Mouse (Mus musculus) B cell, adult 2 months (primary cell): ENCODE results near the gene Cftr.

Source experiments
- DNase-seq, 2 experiments: peaks; one replicate each; pipeline ENCODE4 v3.0.0; 2022

Gene Cftr

DNA sequence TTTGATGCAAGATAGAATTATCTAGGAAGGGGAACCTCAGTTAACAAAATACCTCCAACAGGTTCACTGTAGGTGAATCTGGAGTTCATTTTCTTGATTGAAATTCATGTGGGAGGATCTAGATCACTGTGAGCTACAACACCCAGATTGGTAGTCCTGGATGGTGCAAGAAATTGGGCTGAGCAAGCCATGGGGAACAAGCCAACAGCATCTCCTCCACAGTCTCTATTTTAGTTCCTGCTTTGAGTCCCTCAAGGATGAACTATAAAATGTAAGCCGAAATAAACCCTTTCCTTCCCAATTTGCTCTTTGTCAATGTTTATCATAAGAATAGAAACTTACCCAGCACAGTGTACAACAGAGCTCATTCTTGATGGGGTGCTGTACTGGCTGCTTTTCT lies 152.5 kb downstream of the Cftr start:
- no peak for DNase-seq

DNA sequence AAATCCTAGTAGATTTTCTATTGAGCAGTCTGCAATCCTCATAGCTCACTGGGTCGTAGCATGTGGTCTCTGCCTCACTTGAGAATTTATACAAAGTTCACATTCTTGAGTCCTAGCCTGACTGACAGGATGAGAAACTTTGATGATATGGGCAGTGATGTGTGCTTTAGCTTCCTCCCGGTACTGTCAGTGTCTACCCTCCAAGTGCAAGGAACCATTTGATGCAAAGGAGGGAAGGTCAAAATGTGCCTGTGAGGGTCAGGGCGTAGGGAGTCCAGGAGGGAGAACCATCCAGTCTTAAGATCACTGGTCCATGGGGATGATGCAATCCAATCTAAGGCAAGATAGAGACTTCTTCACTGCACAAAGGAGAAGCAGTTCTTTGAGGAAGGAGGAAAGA lies 164.9 kb downstream of the Cftr start:
- no peak for DNase-seq

GRCm38 (mm10) chr6:18338307-18338706 lies 167.8 kb downstream of the Cftr start:
- no peak for DNase-seq

DNA sequence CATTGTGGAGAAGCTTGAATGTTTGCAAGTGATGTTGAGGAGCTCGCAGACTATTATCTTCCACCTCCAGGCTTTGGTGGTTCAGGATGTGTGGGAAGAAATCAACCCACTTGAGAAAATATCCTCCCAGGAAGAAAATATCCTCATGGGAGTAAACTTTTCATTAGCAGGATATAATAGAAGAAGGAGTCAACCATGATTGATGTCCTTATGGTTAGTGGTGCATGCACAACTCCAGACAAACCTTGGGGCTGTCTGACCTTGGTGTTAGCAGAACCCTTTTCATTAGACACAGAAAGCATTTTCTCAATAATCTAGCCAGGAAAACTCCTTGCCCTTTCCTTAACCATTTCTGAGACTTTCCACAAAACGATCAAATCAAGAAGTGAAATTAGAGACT lies 173.8 kb downstream of the Cftr start:
- DNase-seq = no peak

DNA sequence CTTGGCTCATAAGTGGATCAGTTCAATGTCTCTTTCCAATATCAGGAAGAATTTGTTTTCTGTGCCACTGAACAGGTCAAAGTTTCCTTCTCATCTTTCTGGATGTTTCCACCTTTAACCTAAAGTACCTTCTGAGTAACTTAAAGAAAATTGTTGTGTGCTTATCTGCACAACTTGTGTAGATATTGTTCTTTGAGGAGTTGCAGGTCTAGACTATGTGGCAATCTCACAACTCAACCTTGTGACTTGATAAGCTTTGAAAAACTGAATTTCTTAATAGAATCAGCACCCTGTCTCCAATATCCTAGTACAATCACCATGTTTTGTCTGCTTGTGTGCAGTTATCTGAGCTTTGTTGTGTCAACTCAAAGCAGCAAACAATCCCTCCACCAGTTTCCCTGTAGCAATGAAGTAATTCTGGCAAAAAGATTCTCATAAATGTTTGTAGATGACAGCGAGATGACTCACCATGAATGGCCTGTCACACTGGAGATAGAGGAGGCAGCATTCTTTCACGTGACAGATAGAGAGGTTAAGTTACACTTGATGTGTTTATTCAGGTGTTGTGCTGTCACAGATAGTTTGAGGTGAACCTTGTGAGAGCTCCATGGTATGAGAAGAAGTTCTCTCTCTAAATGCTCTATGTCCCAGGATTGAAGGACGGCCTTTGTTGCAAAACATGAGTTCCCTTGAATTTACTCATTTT lies 178.8 kb downstream of the Cftr start:
- no peak for DNase-seq

DNA sequence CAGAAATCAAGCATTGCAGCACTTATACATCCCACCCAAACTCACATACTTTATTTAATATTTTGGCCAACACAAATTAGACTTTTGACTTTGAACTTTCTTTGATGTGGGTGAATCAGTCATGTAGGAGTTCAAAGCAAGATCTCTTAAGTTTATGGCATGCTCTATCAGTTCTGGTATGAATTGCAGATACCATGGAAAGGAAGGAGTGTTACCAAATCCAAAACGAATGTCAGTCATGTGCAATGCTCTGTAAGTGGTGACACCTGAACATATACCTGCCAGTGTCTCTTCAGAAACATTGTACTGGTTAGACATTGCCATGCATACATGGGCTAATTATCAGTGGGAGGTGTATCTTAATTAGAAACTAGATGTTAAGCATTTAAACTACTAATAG lies 189.7 kb downstream of the Cftr start:
- DNase-seq = no peak

GRCm38 (mm10) chr6:18360955-18361354 lies 190.5 kb downstream of the Cftr start:
- DNase-seq = no peak

GRCm38 (mm10) chr6:18362232-18362631 lies 191.7 kb downstream of the Cftr start:
- no peak for DNase-seq

DNA sequence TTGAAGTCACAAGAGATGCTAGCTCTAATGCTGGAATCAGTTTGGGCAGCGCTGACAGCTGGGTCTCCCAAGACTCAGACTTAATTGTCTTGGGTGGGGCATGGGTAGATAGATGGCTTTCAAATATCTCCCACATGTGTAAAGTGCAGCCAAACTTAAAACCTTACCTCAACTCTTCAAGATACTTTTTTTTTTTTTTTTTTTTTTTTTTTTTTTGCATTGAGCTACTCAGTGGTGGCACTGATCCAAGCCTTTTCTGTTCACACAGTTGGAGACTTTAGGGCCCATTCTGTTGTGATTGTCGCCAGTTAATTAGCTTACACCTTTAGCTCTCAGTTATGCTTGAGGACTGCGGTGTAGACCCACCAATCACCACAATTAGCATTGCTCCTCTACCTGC lies 198.6 kb downstream of the Cftr start:
- DNase-seq = no peak

- DNase-seq = no peak
Measured at GRCm38 (mm10) chr6:18369723-18370122, 199.2 kb downstream of the Cftr start.
